Mouse (Mus musculus): ENCODE measurements around the gene Mzf1.

Gene Mzf1

GRCm38 (mm10) chr7:13034148-13034977 lies 20.2 kb downstream of the Mzf1 start, which contains the start of gene Chmp2a:
Chmp2a (minus strand) TSS chr7:13034807.
- peak; percentile 97 for DNase-seq

- DNase-seq, result no peak
Measured at GRCm38 (mm10) chr7:13033451-13034147, 21.0 kb downstream of the Mzf1 start.

- no peak for DNase-seq
Measured at GRCm38 (mm10) chr7:13032541-13032940, 22.0 kb downstream of the Mzf1 start.

GRCm38 (mm10) chr7:13031983-13032382 lies 22.6 kb downstream of the Mzf1 start:
- no peak for DNase-seq

GRCm38 (mm10) chr7:13031069-13031468 lies 23.5 kb downstream of the Mzf1 start:
- DNase-seq, result no peak

- DNase-seq, result no peak
Measured at GRCm38 (mm10) chr7:13028986-13029385, 25.6 kb downstream of the Mzf1 start.

- DNase-seq, result no peak
Measured at GRCm38 (mm10) chr7:13025511-13026112, 29.0 kb downstream of the Mzf1 start.

- peak; percentile 83 for DNase-seq
Measured at GRCm38 (mm10) chr7:13024805-13025204, 29.8 kb downstream of the Mzf1 start.

GRCm38 (mm10) chr7:13023928-13024731 lies 30.4 kb downstream of the Mzf1 start:
- DNase-seq, result peak; percentile 96

GRCm38 (mm10) chr7:13022773-13023535 lies 31.6 kb downstream of the Mzf1 start:
- peak; percentile 79 for DNase-seq

GRCm38 (mm10) chr7:13015217-13015616 lies 39.3 kb downstream of the Mzf1 start:
- DNase-seq, result no peak

GRCm38 (mm10) chr7:13014275-13014839 lies 40.2 kb downstream of the Mzf1 start:
- no peak for DNase-seq

GRCm38 (mm10) chr7:13013671-13014070 lies 40.9 kb downstream of the Mzf1 start:
- no peak for DNase-seq

GRCm38 (mm10) chr7:13010005-13010908 lies 44.3 kb downstream of the Mzf1 start, which contains the start of gene Zbtb45:
Zbtb45 (minus strand) TSS chr7:13010034.
- DNase-seq, result no peak

GRCm38 (mm10) chr7:13009143-13010004 lies 45.2 kb downstream of the Mzf1 start:
- DNase-seq, result peak; percentile 93

GRCm38 (mm10) chr7:13007341-13008092 lies 47.0 kb downstream of the Mzf1 start:
- no peak for DNase-seq

GRCm38 (mm10) chr7:13006531-13006930 lies 48.0 kb downstream of the Mzf1 start:
- no peak for DNase-seq

- DNase-seq, result no peak
Measured at GRCm38 (mm10) chr7:13006011-13006410, 48.6 kb downstream of the Mzf1 start.

GRCm38 (mm10) chr7:13003380-13003779 lies 51.2 kb downstream of the Mzf1 start:
- DNase-seq, result no peak
